In genomic region chr15:11996883-11997282, GRCm38 (mm10) we compare ENCODE assay signal across 8 mouse cellular contexts. TPM values are rescaled to one million over a fixed set of nuclear protein-coding genes. Genes with fewer than 3 reads are reported as not detected.
DNase-seq lines count a peak whose midpoint lies in the region; ATAC-seq lines count a peak whose summit lies in the region.

Gene Sub1, minus strand, starts transcription at chr15:11996983.

- ATAC-seq in lung, embryonic 16.5 days (ENCODE audit: low read depth): no peak
- no peak for ATAC-seq in embryonic facial prominence, embryonic 14.5 days (ENCODE audit: low read depth)
- ATAC-seq in heart, embryonic 16.5 days (replicated peaks; ENCODE audit: extremely low read depth, insufficient read depth, low FRiP score): no peak
- no peak for ATAC-seq in neural tube, embryonic 14.5 days (ENCODE audit: low read depth)

- H3K27me3 ChIP-seq in lung, embryonic 16.5 days (ENCODE audit: control insufficient read depth, insufficient read depth, low read depth, low read length): no peaks in the 10 kb centered on the region
- no peaks in the 10 kb centered on the region for H3K27me3 ChIP-seq in embryonic facial prominence, embryonic 14.5 days (replicated peaks; ENCODE audit: control insufficient read depth, insufficient read depth, low read length)
- H3K27me3 ChIP-seq in heart, embryonic 16.5 days (ENCODE audit: control insufficient read depth, insufficient read depth, low read length): no peaks in the 10 kb centered on the region
- no peaks in the 10 kb centered on the region for H3K27me3 ChIP-seq in limb, embryonic 10.5 days (ENCODE audit: low read depth, poor library complexity, severe bottlenecking)
- no peaks in the 10 kb centered on the region for H3K27me3 ChIP-seq in neural tube, embryonic 14.5 days (ENCODE audit: control insufficient read depth, insufficient read depth, low read length)

- peaks cover 13% of the 10 kb centered on the region for H3K4me1 ChIP-seq in lung, embryonic 16.5 days (replicated peaks; ENCODE audit: control insufficient read depth, insufficient read depth, low read length)
- peaks cover 17% of the 10 kb centered on the region; the same call in 1 of the 2 replicates for H3K4me1 ChIP-seq in embryonic facial prominence, embryonic 14.5 days (ENCODE audit: control insufficient read depth, insufficient read depth, low read length)
- H3K4me1 ChIP-seq in heart, embryonic 16.5 days (ENCODE audit: control insufficient read depth, insufficient read depth, low read length): peaks cover 13% of the 10 kb centered on the region
- H3K4me1 ChIP-seq in limb, embryonic 10.5 days: peaks cover 18% of the 10 kb centered on the region
- peaks cover 13% of the 10 kb centered on the region for H3K4me1 ChIP-seq in neural tube, embryonic 14.5 days (ENCODE audit: control insufficient read depth, insufficient read depth, low read length)

- peak within 1 kb of the TSS; percentile 90 for H3K27ac ChIP-seq in lung, embryonic 16.5 days (ENCODE audit: low read length)
- peak within 1 kb of the TSS; percentile 90 for H3K27ac ChIP-seq in embryonic facial prominence, embryonic 14.5 days (replicated peaks; ENCODE audit: low read depth, low read length)
- peak within 1 kb of the TSS; percentile 91 for H3K27ac ChIP-seq in heart, embryonic 16.5 days (ENCODE audit: low read length)
- peak within 1 kb of the TSS; percentile 97 for H3K27ac ChIP-seq in limb, embryonic 10.5 days
- peak within 1 kb of the TSS; percentile 83 for H3K27ac ChIP-seq in neural tube, embryonic 14.5 days (ENCODE audit: low read depth, low read length)

- H3K9ac ChIP-seq in lung, embryonic 16.5 days (ENCODE audit: low read length): peak within 1 kb of the TSS; percentile 99
- peak within 1 kb of the TSS; percentile 99 for H3K9ac ChIP-seq in embryonic facial prominence, embryonic 14.5 days (ENCODE audit: low read depth, low read length)
- H3K9ac ChIP-seq in heart, embryonic 16.5 days (ENCODE audit: low read length): peak within 1 kb of the TSS; percentile 97
- peak within 1 kb of the TSS; percentile 90 for H3K9ac ChIP-seq in neural tube, embryonic 14.5 days (replicated peaks; ENCODE audit: low read depth, low read length)

- H3K36me3 ChIP-seq in lung, embryonic 16.5 days (ENCODE audit: control insufficient read depth, insufficient read depth, low read length): peaks cover 4% of the 10 kb centered on the region; the same call in 1 of the 2 replicates
- peaks cover 18% of the 10 kb centered on the region for H3K36me3 ChIP-seq in embryonic facial prominence, embryonic 14.5 days (ENCODE audit: control insufficient read depth, insufficient read depth, low read length)
- H3K36me3 ChIP-seq in heart, embryonic 16.5 days (ENCODE audit: control insufficient read depth, insufficient read depth): peaks cover 5% of the 10 kb centered on the region
- H3K36me3 ChIP-seq in limb, embryonic 10.5 days: peaks cover 18% of the 10 kb centered on the region
- peaks cover 4% of the 10 kb centered on the region; the same call in 1 of the 2 replicates for H3K36me3 ChIP-seq in neural tube, embryonic 14.5 days (ENCODE audit: control insufficient read depth, insufficient read depth, low read length)

- DNase-seq in lung, postnatal 14 days: no peak
- DNase-seq in embryonic facial prominence, embryonic 14.5 days (ENCODE audit: low spot score): no peak
- no peak for DNase-seq in limb, embryonic 10.5 days (ENCODE audit: low spot score)
- DNase-seq in right cerebral cortex, adult 18-20 months: no peak
- DNase-seq in spleen, adult 18-20 months: no peak

- peak within 1 kb of the TSS; percentile 99 for H3K4me3 ChIP-seq in lung, embryonic 16.5 days (ENCODE audit: low read length)
- H3K4me3 ChIP-seq in embryonic facial prominence, embryonic 14.5 days (ENCODE audit: low read depth, low read length): peak within 1 kb of the TSS; percentile 99
- peak within 1 kb of the TSS; percentile 99 for H3K4me3 ChIP-seq in heart, embryonic 16.5 days (ENCODE audit: low read length)
- peak within 1 kb of the TSS; percentile 99 for H3K4me3 ChIP-seq in limb, embryonic 10.5 days
- H3K4me3 ChIP-seq in neural tube, embryonic 14.5 days (ENCODE audit: low read depth, low read length): peak within 1 kb of the TSS; percentile 99

- H3K4me2 ChIP-seq in lung, embryonic 16.5 days (ENCODE audit: low read depth, low read length): peak within 1 kb of the TSS; percentile 40
- H3K4me2 ChIP-seq in embryonic facial prominence, embryonic 14.5 days (ENCODE audit: low read depth, low read length): peak within 1 kb of the TSS; percentile 38
- peak within 1 kb of the TSS; percentile 90 for H3K4me2 ChIP-seq in heart, embryonic 16.5 days (ENCODE audit: low read depth, low read length)
- H3K4me2 ChIP-seq in neural tube, embryonic 14.5 days (ENCODE audit: low read depth, low read length): peak within 1 kb of the TSS; percentile 73

- WGBS in lung, embryonic 16.5 days: 84% methylated on average over 7 of the region's 7 CpGs
- 89% methylated on average over 7 of the region's 7 CpGs for WGBS in embryonic facial prominence, embryonic 14.5 days
- 87% methylated on average over 7 of the region's 7 CpGs for WGBS in heart, embryonic 16.5 days
- 95% methylated on average over 7 of the region's 7 CpGs for WGBS in limb, embryonic 10.5 days
- 94% methylated on average over 7 of the region's 7 CpGs for WGBS in neural tube, embryonic 14.5 days

- H3K9me3 ChIP-seq in lung, embryonic 16.5 days (ENCODE audit: control insufficient read depth, low read length): no peaks in the 10 kb centered on the region
- no peaks in the 10 kb centered on the region for H3K9me3 ChIP-seq in embryonic facial prominence, embryonic 14.5 days (ENCODE audit: control insufficient read depth, low read length)
- no peaks in the 10 kb centered on the region for H3K9me3 ChIP-seq in heart, embryonic 16.5 days (replicated peaks; ENCODE audit: control insufficient read depth, low read length)
- H3K9me3 ChIP-seq in limb, embryonic 10.5 days (replicated peaks): no peaks in the 10 kb centered on the region
- no peaks in the 10 kb centered on the region for H3K9me3 ChIP-seq in neural tube, embryonic 14.5 days (ENCODE audit: control insufficient read depth, low read length)

RNA-seq across cellular contexts. Expression of gene Sub1, which starts in this region (rescaled TPM):
- 646 and 678 TPM in 2 replicates for polyA plus RNA-seq in lung, embryonic 16.5 days (2015; fragmentation: Nextera tagmentation; extraction: Ambion mirVana)
- polyA plus RNA-seq in embryonic facial prominence, embryonic 14.5 days (2014; fragmentation: Nextera tagmentation; extraction: Ambion mirVana): 668 and 685 TPM in 2 replicates
- polyA plus RNA-seq in heart, embryonic 16.5 days (2015; fragmentation: Nextera tagmentation; extraction: Ambion mirVana): 403 and 491 TPM in 2 replicates
- 970 and 1,039 TPM in 2 replicates for polyA plus RNA-seq in limb, embryonic 10.5 days (2016; fragmentation: Nextera tagmentation; extraction: Ambion mirVana)
- polyA plus RNA-seq in neural tube, embryonic 14.5 days (2014; fragmentation: Nextera tagmentation; extraction: Ambion mirVana): 564 and 581 TPM in 2 replicates

Comparison
In these comparisons a context has a peak if more than half of its experiments do, and no peak if none do; other contexts are left out.
1. H3K4me2 ChIP-seq: peak in every context shown above with its lines; median percentile 90 in heart, embryonic 16.5 days; 73 in neural tube, embryonic 14.5 days; 40 in lung, embryonic 16.5 days; 38 in embryonic facial prominence, embryonic 14.5 days.